Mouse (Mus musculus) CH12.LX (cell line): ENCODE data around the gene Mettl23. TPM values are rescaled to one million over a fixed set of nuclear protein-coding genes. Genes with fewer than 3 reads are reported as not detected.

Source experiments
- DNase-seq: peaks from one replicate; pipeline ENCODE4 v3.0.0-alpha.2; 2013; ENCODE audit errors: extremely low read depth
- H3K27ac ChIP-seq: 2 replicates; pipeline ENCODE4 v1.5.1; 2012; ENCODE audit warnings: low read depth, mild to moderate bottlenecking, control low read depth, moderate library complexity; ENCODE audit not compliant: insufficient read depth
- H3K27me3 ChIP-seq: replicated peaks from 2 replicates; pipeline ENCODE3; 2012; ENCODE audit warnings: inconsistent platforms
- H3K36me3 ChIP-seq, 2 experiments: replicated peaks in 1 of 2; 2 replicates each; pipeline versions ENCODE3 to v1.6.1; 2012; ENCODE audit warnings: inconsistent platforms in 1 of 2, low read length in 1 of 2, mild to moderate bottlenecking in 1 of 2, mixed read lengths in 1 of 2, moderate library complexity in 1 of 2; ENCODE audit not compliant: control insufficient read depth in 1 of 2, insufficient read depth in 1 of 2
- H3K4me1 ChIP-seq, 2 experiments: 2 replicates each; pipeline ENCODE4 v1.6.1; 2012; ENCODE audit warnings: inconsistent platforms in 1 of 2, moderate library complexity in 1 of 2; ENCODE audit not compliant: insufficient read depth in 2 of 2, control insufficient read depth in 1 of 2
- H3K4me2 ChIP-seq: 2 replicates; pipeline ENCODE4 v1.6.1; 2012; ENCODE audit warnings: low read depth, mild to moderate bottlenecking, control low read depth; ENCODE audit not compliant: poor library complexity, insufficient read depth, severe bottlenecking
- H3K4me3 ChIP-seq, 3 experiments: fragments of 150-350 bp in 1 of 3; sonication (generic) in 1 of 3; replicated peaks in 1 of 3; 2 replicates each; pipeline versions ENCODE3 to v1.5.1; 2011 to 2012; ENCODE audit warnings: low read depth in 2 of 3, low read length in 2 of 3, mild to moderate bottlenecking in 2 of 3, moderate library complexity in 2 of 3, control low read depth in 1 of 3, improper control_type of control experiment in 1 of 3, inconsistent platforms in 1 of 3, mixed read lengths in 1 of 3; ENCODE audit not compliant: poor library complexity in 1 of 3
- H3K79me2 ChIP-seq: replicated peaks from 2 replicates; pipeline ENCODE4 v1.6.1; 2012; ENCODE audit warnings: mild to moderate bottlenecking, moderate library complexity; ENCODE audit not compliant: control insufficient read depth, poor library complexity, insufficient read depth, severe bottlenecking; ENCODE audit errors: extremely low read depth
- H3K9ac ChIP-seq: 2 replicates; pipeline ENCODE4 v1.6.1; 2012; ENCODE audit warnings: low read depth, mild to moderate bottlenecking, control low read depth, moderate library complexity; ENCODE audit not compliant: insufficient read depth
- H3K9me3 ChIP-seq: replicated peaks from 2 replicates; pipeline ENCODE3; 2012; ENCODE audit warnings: low read length, inconsistent platforms, mixed read lengths
- BHLHE40 ChIP-seq: IDR thresholded peaks from 2 replicates; pipeline ENCODE4 v1.6.1; 2011; ENCODE audit warnings: mild to moderate bottlenecking, low read depth, low read length, improper control_type of control experiment
- CHD2 ChIP-seq: IDR thresholded peaks from 2 replicates; pipeline ENCODE4 v1.6.1; 2011; ENCODE audit warnings: low read length, improper control_type of control experiment
- CTCF ChIP-seq, 2 experiments: IDR thresholded peaks in 1 of 2; conservative IDR thresholded peaks in 1 of 2; 2 replicates each; pipeline ENCODE4 v1.5.1; 2011 to 2012; ENCODE audit warnings: low read depth in 2 of 2, low read length in 2 of 2, improper control_type of control experiment in 1 of 2, inconsistent platforms in 1 of 2, mild to moderate bottlenecking in 1 of 2, moderate library complexity in 1 of 2
- E2F4 ChIP-seq: IDR thresholded peaks from 2 replicates; pipeline ENCODE4 v1.6.1; 2011; ENCODE audit warnings: low read depth, low read length, improper control_type of control experiment; ENCODE audit not compliant: insufficient replicate concordance
- EP300 ChIP-seq: IDR thresholded peaks from 2 replicates; pipeline ENCODE4 v1.6.1; 2011; ENCODE audit warnings: low read length, improper control_type of control experiment
- ETS1 ChIP-seq: conservative IDR thresholded peaks from 2 replicates; pipeline ENCODE4 v1.6.1; 2012; ENCODE audit warnings: low read depth, mild to moderate bottlenecking, inconsistent platforms, low read length, improper control_type of control experiment, moderate library complexity
- GABPA ChIP-seq: IDR thresholded peaks from 2 replicates; pipeline ENCODE4 v1.6.1; 2012; ENCODE audit warnings: low read depth, low read length, improper control_type of control experiment, inconsistent platforms; ENCODE audit not compliant: insufficient replicate concordance
- JUND ChIP-seq: conservative IDR thresholded peaks from 2 replicates; pipeline ENCODE4 v1.6.1; 2011; ENCODE audit warnings: low read depth, low read length, improper control_type of control experiment
- KAT2A ChIP-seq: IDR thresholded peaks from 2 replicates; pipeline ENCODE4 v1.6.1; 2012; ENCODE audit warnings: low read length, improper control_type of control experiment, inconsistent platforms; ENCODE audit not compliant: insufficient replicate concordance
- MAFK ChIP-seq: IDR thresholded peaks from 2 replicates; pipeline ENCODE4 v1.6.1; 2011; ENCODE audit warnings: low read length, improper control_type of control experiment; ENCODE audit not compliant: insufficient replicate concordance
- MAX ChIP-seq: IDR thresholded peaks from 2 replicates; pipeline ENCODE4 v1.6.1; 2011; ENCODE audit warnings: low read length, improper control_type of control experiment
- MAZ ChIP-seq: IDR thresholded peaks from 2 replicates; pipeline ENCODE4 v1.6.1; 2012; ENCODE audit warnings: low read depth, mild to moderate bottlenecking, inconsistent platforms, low read length, improper control_type of control experiment, moderate library complexity
- MEF2A ChIP-seq: IDR thresholded peaks from 2 replicates; pipeline ENCODE4 v1.6.1; 2014; ENCODE audit warnings: low read depth, mild to moderate bottlenecking, inconsistent platforms, low read length, improper control_type of control experiment, borderline replicate concordance
- MXI1 ChIP-seq: IDR thresholded peaks from 2 replicates; pipeline ENCODE4 v1.6.1; 2011; ENCODE audit warnings: mild to moderate bottlenecking, low read depth, low read length, improper control_type of control experiment
- MYC ChIP-seq: IDR thresholded peaks from 2 replicates; pipeline ENCODE4 v1.6.1; 2011; ENCODE audit warnings: low read depth, mild to moderate bottlenecking, improper control_type of control experiment, low read length
- NELFE ChIP-seq: IDR thresholded peaks from 2 replicates; pipeline ENCODE4 v1.6.1; 2011; ENCODE audit warnings: low read depth, low read length, improper control_type of control experiment
- NRF1 ChIP-seq: IDR thresholded peaks from 2 replicates; pipeline ENCODE4 v1.6.1; 2014; ENCODE audit warnings: low read depth, mild to moderate bottlenecking, inconsistent platforms, low read length, improper control_type of control experiment, moderate library complexity
- POLR2A ChIP-seq: IDR thresholded peaks from 2 replicates; pipeline ENCODE4 v1.6.1; 2011; ENCODE audit warnings: low read depth, mild to moderate bottlenecking, improper control_type of control experiment, low read length
- POLR2AphosphoS2 ChIP-seq: IDR thresholded peaks from 2 replicates; pipeline ENCODE4 v1.6.1; 2011; ENCODE audit warnings: low read depth, low read length, improper control_type of control experiment
- RAD21 ChIP-seq: IDR thresholded peaks from 2 replicates; pipeline ENCODE4 v1.6.1; 2011; ENCODE audit warnings: low read depth, mild to moderate bottlenecking, low read length, improper control_type of control experiment, moderate library complexity
- RCOR1 ChIP-seq: conservative IDR thresholded peaks from 2 replicates; pipeline ENCODE4 v1.6.1; 2012; ENCODE audit warnings: low read depth, mild to moderate bottlenecking, inconsistent platforms, low read length, improper control_type of control experiment
- SMC3 ChIP-seq: IDR thresholded peaks from 2 replicates; pipeline ENCODE4 v1.6.1; 2011; ENCODE audit warnings: low read depth, low read length, improper control_type of control experiment
- TCF12 ChIP-seq: IDR thresholded peaks from 2 replicates; pipeline ENCODE4 v1.6.1; 2014; ENCODE audit warnings: low read depth, mild to moderate bottlenecking, inconsistent platforms, low read length, improper control_type of control experiment
- USF1 ChIP-seq: IDR thresholded peaks from 2 replicates; pipeline ENCODE4 v1.6.1; 2014; ENCODE audit warnings: low read depth, mild to moderate bottlenecking, inconsistent platforms, low read length, improper control_type of control experiment
- ZC3H11A ChIP-seq: IDR thresholded peaks from 2 replicates; pipeline ENCODE4 v1.6.1; 2012; ENCODE audit warnings: low read depth, mild to moderate bottlenecking, inconsistent platforms, low read length, improper control_type of control experiment
- ZMIZ1 ChIP-seq: IDR thresholded peaks from 2 replicates; pipeline ENCODE4 v1.6.1; 2012; ENCODE audit warnings: low read depth, mild to moderate bottlenecking, inconsistent platforms, low read length, improper control_type of control experiment
- ZNF384 ChIP-seq: IDR thresholded peaks from 2 replicates; pipeline ENCODE4 v1.6.1; 2012; ENCODE audit warnings: low read depth, low read length, improper control_type of control experiment, inconsistent platforms
- dilution Hi-C: fragments of 300-500 bp; cut with MboI; formaldehyde crosslinking; loops from 2 replicates; pipeline ENCODE4 v1.14.3; 2020; ENCODE audit warnings: low sequenced_read_pairs; ENCODE audit not compliant: extremely low pct_unique_long_range_greater_than_20kb, extremely low pct_ligation_motif_present
- in situ Hi-C: fragments of 300-500 bp; cut with MboI; formaldehyde crosslinking; loops from 3 replicates; pipeline ENCODE4 v1.14.3; 2019; ENCODE audit warnings: low sequenced_read_pairs, low pct_ligation_motif_present, low pct_unique_long_range_greater_than_20kb, mixed read lengths
- polyA plus RNA-seq: library from polyadenylated mRNA; unstranded; fragments of >175 nt; gene quantifications from 2 replicates; pipeline ENCODE4 v1.2.1, GENCODE M21; 2012; ENCODE audit warnings: low read depth; ENCODE audit not compliant: insufficient read length
- total RNA-seq, 2 experiments: library from RNA; depleted of rRNA; stranded (reverse); fragments of 300-350 nt in 1 of 2; fragments of >200 nt in 1 of 2; gene quantifications; 2 replicates each; pipeline ENCODE4 v1.2.3; 2012 to 2014

The Mettl23 gene
- total and polyA plus RNA-seq, 3 experiments = 44.5 to 64.9 (median 63.7) TPM

DNA sequence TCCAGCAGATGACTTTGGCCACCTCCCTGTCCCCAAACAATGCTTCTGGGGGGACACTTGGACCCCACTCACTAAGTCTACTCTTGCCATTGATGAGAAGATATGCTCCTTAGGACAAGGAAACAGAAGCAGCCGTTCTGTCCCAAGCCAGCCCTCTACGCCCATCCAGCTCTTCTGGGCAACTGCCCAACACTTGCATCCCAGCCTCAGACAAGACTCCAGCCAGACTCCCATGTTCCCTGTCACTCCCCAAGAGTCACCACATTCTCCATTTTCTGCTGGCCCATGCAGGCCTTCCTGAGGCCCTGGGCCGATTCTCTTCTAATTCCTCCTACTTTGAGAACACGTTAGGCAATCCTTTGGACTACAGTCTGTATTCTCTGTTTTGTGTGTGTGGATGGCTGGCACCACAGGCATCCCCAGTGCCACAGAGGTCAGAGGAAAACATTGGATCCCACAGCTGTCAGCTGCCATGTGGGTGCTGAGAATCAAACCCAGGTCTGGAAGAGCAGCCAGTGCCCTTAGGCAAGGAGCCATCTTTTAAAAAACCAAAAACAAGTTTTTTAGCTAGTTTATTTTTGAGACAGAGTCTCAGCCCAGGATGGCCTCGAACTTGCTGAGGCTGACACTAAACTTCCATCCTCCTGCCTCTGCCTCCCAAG is 23.0 kb upstream of the Mettl23 start:
- H3K4me2 ChIP-seq = no peak overlapping the region
- H3K9ac ChIP-seq = no peak overlapping the region
- H3K79me2 ChIP-seq = no peaks in the 10 kb centered on the region
- H3K4me3 ChIP-seq = no peak overlapping the region
- DNase-seq = no peak
- H3K4me1 ChIP-seq = peaks cover under 1 to 2% of the 10 kb centered on the region in 2 experiments; a peak in 1 of 4 replicates
- TF ChIP-seq ZNF384 (no peak), MEF2A (no peak), GABPA (no peak), MAFK (no peak), CHD2 (no peak), MYC (no peak), USF1 (no peak), NRF1 (no peak), MXI1 (no peak), POLR2A (no peak), RAD21 (no peak), JUND (no peak), POLR2AphosphoS2 (no peak), RCOR1 (no peak), EP300 (no peak), SMC3 (no peak)
- no peak overlapping the region for H3K27ac ChIP-seq
- no peaks in the 10 kb centered on the region for H3K36me3 ChIP-seq
- H3K9me3 ChIP-seq = no peaks in the 10 kb centered on the region
- dilution Hi-C loops = no loop called here
- in situ Hi-C loops = no loop called here
- H3K27me3 ChIP-seq = no peaks in the 10 kb centered on the region

DNA sequence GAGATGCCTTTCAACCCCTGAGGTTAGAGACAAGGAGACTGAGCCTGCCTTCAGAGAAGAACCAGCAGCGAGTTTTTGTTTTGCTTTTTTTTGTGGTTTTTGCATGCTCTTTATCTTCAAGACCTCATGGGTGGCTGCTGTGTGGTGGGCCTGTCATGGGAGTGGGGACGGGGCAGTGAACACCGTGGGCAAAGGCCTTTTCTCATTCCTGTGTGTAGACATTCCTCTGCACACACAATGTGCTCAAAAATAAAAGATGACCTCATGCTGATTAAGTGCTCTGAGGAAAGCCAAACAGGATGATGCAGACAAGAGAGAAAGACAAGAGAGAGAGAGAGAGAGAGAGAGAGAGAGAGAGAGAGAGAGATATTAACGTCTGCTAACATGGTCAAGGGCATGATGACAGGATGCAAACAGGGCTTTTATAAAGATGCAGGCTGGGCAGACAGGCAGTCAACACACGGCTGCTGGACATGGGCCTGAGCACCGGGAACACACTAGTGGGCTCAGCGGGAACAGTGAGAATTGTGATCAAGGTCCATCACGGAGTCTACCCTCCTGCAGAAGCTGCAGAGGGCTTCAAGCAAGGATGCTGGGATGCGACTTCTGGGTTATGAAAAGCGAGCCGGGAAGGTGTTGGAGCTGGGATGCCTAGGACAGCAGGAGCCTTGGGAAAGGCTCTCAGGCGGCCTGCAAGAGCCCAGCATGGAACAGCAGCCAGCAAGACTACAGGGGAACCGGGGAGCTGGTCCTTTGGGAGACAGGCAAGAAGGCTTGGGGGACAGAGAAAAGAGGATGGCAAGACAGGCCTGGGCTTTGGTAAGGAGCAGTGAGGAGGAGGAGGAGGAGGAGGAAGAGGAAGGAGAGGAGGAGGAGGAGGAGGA is 21.8 kb upstream of the Mettl23 start:
- Histone ChIP-seq H3K36me3 (no peaks in the 10 kb centered on the region), H3K4me1 (0 out of 4 replicates have a peak, but pooled peaks cover 0 to 2% of the 10 kb centered on the region in 2 experiments), H3K9me3 (no peaks in the 10 kb centered on the region), H3K4me3 (no peak overlapping the region), H3K4me2 (no peak overlapping the region), H3K27ac (no peak overlapping the region), H3K79me2 (no peaks in the 10 kb centered on the region), H3K27me3 (no peaks in the 10 kb centered on the region), H3K9ac (no peak overlapping the region)
- in situ Hi-C loops (no loop called here), dilution Hi-C loops (no loop called here)
- DNase-seq = no peak
- TF ChIP-seq RCOR1 (no peak), MEF2A (no peak), MXI1 (no peak), MAZ (no peak), MAX (no peak), E2F4 (no peak), ZMIZ1 (no peak), USF1 (no peak), ETS1 (no peak), TCF12 (no peak), BHLHE40 (no peak), ZC3H11A (no peak), SMC3 (no peak), NELFE (no peak), CTCF (conservative IDR thresholded peaks at IDR 0.05 in 1 of 2, IDR thresholded peaks at IDR 0.05 in 1 of 2; ENCODE audit: low read depth in 2 of 2, low read length in 2 of 2) (no peak), KAT2A (no peak), CHD2 (no peak), POLR2A (no peak)
